Comparison of ENCODE assay signal across 22 mouse cellular contexts in genomic region chr13:99187456-99187855, GRCm38 (mm10). TPM values are rescaled to one million over a fixed set of nuclear protein-coding genes. Genes with fewer than 3 reads are reported as not detected.
DNase-seq lines count a peak whose midpoint lies in the region; ATAC-seq and TF ChIP-seq lines count a peak whose summit lies in the region.
"Had no signal": no experiment of that assay in that cellular context is flagged by ENCODE, and none has a peak within 500 bp of the region (broad histone marks: within the 10 kb centered on the region; RNA-seq: fewer than 3 reads in every experiment).

No protein-coding gene starts in this region.

- intact Hi-C loops in gastrocnemius, adult 2 months (cut with DNase I): no loop called here

- no peak for TF ChIP-seq CTCF in gastrocnemius, adult 2 months (IDR thresholded peaks at IDR 0.05)
- no peak for TF ChIP-seq CTCF in layer of hippocampus, adult 2 months (conservative IDR thresholded peaks at IDR 0.05)

- H3K27ac ChIP-seq in gastrocnemius, adult 2 months: peak overlapping the region; percentile 89
- H3K27ac ChIP-seq in layer of hippocampus, adult 2 months: peak overlapping the region; percentile 85
- H3K27ac ChIP-seq: embryonic facial prominence, embryonic 12.5 days; forebrain, embryonic 15.5 days; limb, embryonic 12.5 days; midbrain, embryonic 13.5 days; stomach, embryonic 15.5 days had no signal

- no peak for DNase-seq in gastrocnemius, adult 2 months
- no peak for DNase-seq in gastrocnemius, postnatal 10 days
- no peak for DNase-seq in layer of hippocampus, adult 2 months (ENCODE audit: low spot score in 2 of 2)
- DNase-seq in layer of hippocampus, postnatal 14 days (ENCODE audit: low spot score in 2 of 2): no peak
- DNase-seq in brain, adult 2 months (ENCODE audit: low read depth, low spot score): peak; percentile 45
- DNase-seq in ovary, postnatal 36 days (ENCODE audit: low spot score): no peak
- no peak for DNase-seq in B cell, adult 2 months
- DNase-seq: adrenal gland, adult 8-10 months; cerebellum, adult 11 months; cerebellum, adult 9-11 months; embryo, embryonic 11 days; kidney, adult 18-20 months; liver, postnatal 0 days; lung, postnatal 14 days; right cerebral cortex, postnatal 14 days had no signal

- ATAC-seq in megakaryocyte progenitor cell, adult 5-6 weeks (replicated peaks; ENCODE audit: poor library complexity): peak; percentile 47
- ATAC-seq: forebrain, embryonic 15.5 days; hindbrain, embryonic 16.5 days; liver, postnatal 0 days; midbrain, embryonic 13.5 days had no signal

- H3K4me3 ChIP-seq in gastrocnemius, adult 2 months: peak overlapping the region; percentile 69
- H3K4me3 ChIP-seq in layer of hippocampus, adult 2 months: peak overlapping the region; percentile 8; the same call in 1 of the 2 replicates
- H3K4me3 ChIP-seq: embryonic facial prominence, embryonic 12.5 days; forebrain, embryonic 15.5 days; limb, embryonic 12.5 days; midbrain, embryonic 13.5 days; stomach, embryonic 15.5 days had no signal

RNA-seq across cellular contexts. Expression of gene Zfp366, which starts 2.8 kb away (rescaled TPM):
- 1 to 10 TPM; 3.1 to 7.8 TPM for total RNA-seq in gastrocnemius, adult 2 months (2021)
- 1 to 10 TPM; 6.1 to 6.5 TPM for total RNA-seq in gastrocnemius, postnatal 10 days (2021)
- 1 to 10 TPM; 2.5 to 4.9 TPM for total RNA-seq in layer of hippocampus, adult 2 months (2021)
- 1 to 10 TPM; 5.1 to 7.0 TPM for total RNA-seq in layer of hippocampus, postnatal 14 days (2021)
- total RNA-seq in megakaryocyte progenitor cell, adult 5-6 weeks (2015): 0.17 and 0.57 TPM in 2 replicates
- 0.10 and 0.29 TPM in 2 replicates for total RNA-seq in megakaryocyte progenitor cell, adult 5-6 weeks (2017)
